In genomic region chr15:82145851-82146769, GRCm38 (mm10) we compare ENCODE assay signal across 8 mouse cellular contexts. TPM values are rescaled to one million over a fixed set of nuclear protein-coding genes. Genes with fewer than 3 reads are reported as not detected.
DNase-seq lines count a peak whose midpoint lies in the region; ATAC-seq lines count a peak whose summit lies in the region.

No protein-coding gene starts in this region.

- peak overlapping the region; percentile 53 for H3K9ac ChIP-seq in kidney, embryonic 16.5 days (replicated peaks; ENCODE audit: low read length)
- peak overlapping the region; percentile 35; the same call in 1 of the 2 replicates for H3K9ac ChIP-seq in hindbrain, embryonic 11.5 days (ENCODE audit: low read depth, low read length)
- 0 out of 2 replicates have a peak overlapping the region, but pooled peaks have one; percentile 24 for H3K9ac ChIP-seq in midbrain, embryonic 12.5 days (replicated peaks)

- no peaks in the 10 kb centered on the region for H3K9me3 ChIP-seq in kidney, embryonic 16.5 days (ENCODE audit: low read length)
- no peaks in the 10 kb centered on the region for H3K9me3 ChIP-seq in hindbrain, embryonic 11.5 days (ENCODE audit: control insufficient read depth, low read length)
- H3K9me3 ChIP-seq in midbrain, embryonic 12.5 days: no peaks in the 10 kb centered on the region

- peak overlapping the region; percentile 94 for H3K27ac ChIP-seq in kidney, embryonic 16.5 days (ENCODE audit: low read length)
- peak overlapping the region; percentile 90 for H3K27ac ChIP-seq in hindbrain, embryonic 11.5 days (ENCODE audit: low read depth, low read length)
- peak overlapping the region; percentile 95 for H3K27ac ChIP-seq in midbrain, embryonic 12.5 days (replicated peaks)

- peak overlapping the region; percentile 80 for H3K4me3 ChIP-seq in kidney, embryonic 16.5 days (ENCODE audit: low read length)
- H3K4me3 ChIP-seq in hindbrain, embryonic 11.5 days (ENCODE audit: low read depth, low read length): peak overlapping the region; percentile 12; the same call in 1 of the 2 replicates
- H3K4me3 ChIP-seq in midbrain, embryonic 12.5 days: peak overlapping the region; percentile 96

- H3K36me3 ChIP-seq in kidney, embryonic 16.5 days (ENCODE audit: insufficient read depth, low read length): peaks cover 3% of the 10 kb centered on the region
- peaks cover 1% of the 10 kb centered on the region; the same call in 1 of the 2 replicates for H3K36me3 ChIP-seq in hindbrain, embryonic 11.5 days (ENCODE audit: control insufficient read depth, insufficient read depth, low read length)
- peaks cover 3% of the 10 kb centered on the region; the same call in 1 of the 2 replicates for H3K36me3 ChIP-seq in midbrain, embryonic 12.5 days

- H3K4me1 ChIP-seq in kidney, embryonic 16.5 days (ENCODE audit: insufficient read depth, low read length): peaks cover 29% of the 10 kb centered on the region
- H3K4me1 ChIP-seq in hindbrain, embryonic 11.5 days (replicated peaks; ENCODE audit: control insufficient read depth, insufficient read depth, low read length): 0 out of 2 replicates have a peak, but pooled peaks cover 2% of the 10 kb centered on the region
- H3K4me1 ChIP-seq in midbrain, embryonic 12.5 days: peaks cover 52% of the 10 kb centered on the region

- H3K4me2 ChIP-seq in kidney, embryonic 16.5 days (replicated peaks; ENCODE audit: low read depth, low read length): peak overlapping the region; percentile 81
- H3K4me2 ChIP-seq in hindbrain, embryonic 11.5 days (replicated peaks; ENCODE audit: low read depth, low read length): peak overlapping the region; percentile 34
- peak overlapping the region; percentile 50 for H3K4me2 ChIP-seq in midbrain, embryonic 12.5 days (replicated peaks)

- WGBS in kidney, embryonic 16.5 days: 11% methylated on average over 11 of the region's 11 CpGs
- WGBS in hindbrain, embryonic 11.5 days: 23% methylated on average over 11 of the region's 11 CpGs
- 14% methylated on average over 11 of the region's 11 CpGs for WGBS in midbrain, embryonic 12.5 days

- no peak for ATAC-seq in kidney, embryonic 16.5 days (ENCODE audit: low FRiP score, low TSS enrichment)
- no peak; the same call in 1 of the 2 replicates for ATAC-seq in hindbrain, embryonic 11.5 days (ENCODE audit: low FRiP score)
- ATAC-seq in midbrain, embryonic 12.5 days (ENCODE audit: low FRiP score, low read depth): no peak

- H3K27me3 ChIP-seq in kidney, embryonic 16.5 days (ENCODE audit: insufficient read depth, low read length): no peaks in the 10 kb centered on the region
- H3K27me3 ChIP-seq in hindbrain, embryonic 11.5 days (ENCODE audit: control insufficient read depth, insufficient read depth, low read length): no peaks in the 10 kb centered on the region
- H3K27me3 ChIP-seq in midbrain, embryonic 12.5 days: no peaks in the 10 kb centered on the region

- no peak for DNase-seq in kidney, postnatal 36 days
- peak; percentile 29 for DNase-seq in ZHBTc4 (ENCODE audit: low read depth, low spot score)
- peak; percentile 28 for DNase-seq in hindbrain, embryonic 11.5 days (ENCODE audit: low spot score)
- no peak for DNase-seq in spleen, adult 12 weeks (ENCODE audit: low spot score)
- no peak for DNase-seq in spleen, postnatal 10 days (ENCODE audit: low spot score in 2 of 2)
- DNase-seq in ovary, postnatal 36 days (ENCODE audit: low spot score): no peak

RNA-seq across cellular contexts. Expression of gene Srebf2, which starts 0.9 kb away (rescaled TPM):
- 134 and 144 TPM in 2 replicates for polyA plus RNA-seq in kidney, embryonic 16.5 days (2015; fragmentation: Nextera tagmentation; extraction: Ambion mirVana)
- polyA plus RNA-seq in hindbrain, embryonic 11.5 days (2014; fragmentation: Nextera tagmentation; extraction: Ambion mirVana): 143 and 144 TPM in 2 replicates
- polyA plus RNA-seq in midbrain, embryonic 12.5 days (2016; fragmentation: Nextera tagmentation; extraction: Ambion mirVana): 274 and 276 TPM in 2 replicates

RNA-seq across cellular contexts. Expression of gene Ccdc134, which starts 18.4 kb away (rescaled TPM):
- polyA plus RNA-seq in kidney, embryonic 16.5 days (2015; fragmentation: Nextera tagmentation; extraction: Ambion mirVana): 17.3 and 19.5 TPM in 2 replicates
- 17.0 and 17.2 TPM in 2 replicates for polyA plus RNA-seq in hindbrain, embryonic 11.5 days (2014; fragmentation: Nextera tagmentation; extraction: Ambion mirVana)
- polyA plus RNA-seq in midbrain, embryonic 12.5 days (2016; fragmentation: Nextera tagmentation; extraction: Ambion mirVana): 17.3 and 18.3 TPM in 2 replicates

Comparison
In these comparisons a context has a peak if more than half of its experiments do, and no peak if none do; other contexts are left out.
1. H3K4me3 ChIP-seq: peak in every context shown above with its lines; median percentile 96 in midbrain, embryonic 12.5 days; 80 in kidney, embryonic 16.5 days; 12 in hindbrain, embryonic 11.5 days.
2. DNase-seq: peak in ZHBTc4 (single experiment) and hindbrain, embryonic 11.5 days (single experiment); none in kidney, postnatal 36 days (0 of 2), spleen, adult 12 weeks (single experiment), spleen, postnatal 10 days (0 of 2) and ovary, postnatal 36 days (single experiment).
3. Peak in every context shown above with its lines, with median percentiles within 50 percentile points of each other: H3K27ac ChIP-seq, H3K4me2 ChIP-seq and H3K9ac ChIP-seq.